Mouse (Mus musculus): ENCODE measurements around the gene Myl12a. TPM values are rescaled to one million over a fixed set of nuclear protein-coding genes. Genes with fewer than 3 reads are reported as not detected.

The Myl12a gene
- total RNA-seq, 2 experiments from 2014 or later = 404 to 431 TPM

Other genes with a start within 250 kb of the Myl12a start
- gene Tgif1, start 149.3 kb downstream of the Myl12a start, total RNA-seq (2021) = 1 to 10 TPM; 3.8 to 4.4 TPM
- 1,000 to 10,000 TPM; 1,018 to 1,234 TPM for gene Myom1, start 245 bp downstream of the Myl12a start, total RNA-seq (2021)
- 1 to 10 TPM; 4.0 to 4.9 TPM for gene Lpin2, start 179.7 kb upstream of the Myl12a start, total RNA-seq (2021)